In the genomic region with DNA sequence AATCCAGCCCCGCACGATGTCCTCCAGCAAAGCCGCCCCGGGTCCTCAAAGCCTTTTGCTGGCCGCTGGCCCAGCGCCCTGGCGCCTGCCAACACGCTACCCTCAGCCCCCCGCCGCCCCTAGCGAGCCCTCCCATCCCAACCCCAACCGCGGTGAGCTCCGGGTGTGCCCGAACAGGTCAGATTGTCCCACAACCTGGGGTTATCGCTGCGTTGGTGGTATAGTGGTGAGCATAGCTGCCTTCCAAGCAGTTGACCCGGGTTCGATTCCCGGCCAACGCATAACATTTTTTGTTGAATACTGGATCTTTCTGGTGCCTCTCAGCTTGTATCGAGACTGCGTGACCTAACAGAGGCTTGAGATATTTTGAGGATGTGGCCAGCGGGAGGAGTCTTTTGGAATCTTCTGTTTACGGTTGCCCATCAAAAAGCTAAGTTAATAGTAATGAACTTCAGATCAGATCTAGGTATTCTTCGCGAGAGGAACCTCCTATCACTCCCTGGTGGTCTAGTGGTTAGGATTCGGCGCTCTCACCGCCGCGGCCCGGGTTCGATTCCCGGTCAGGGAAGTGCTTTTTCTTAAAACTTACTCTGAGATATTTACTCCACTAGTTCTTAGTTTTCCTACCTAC, we compare ENCODE assay signal across 8 mouse cellular contexts. TPM values are rescaled to one million over a fixed set of nuclear protein-coding genes. Genes with fewer than 3 reads are reported as not detected.
A peak's percentile ranks its signal among the peaks of the same experiment; 100 is the strongest.
DNase-seq lines count a peak whose midpoint lies in the region; ATAC-seq and TF ChIP-seq lines count a peak whose summit lies in the region.

No protein-coding gene starts in this region.

- H3K9ac ChIP-seq in heart, embryonic 11.5 days (ENCODE audit: low read depth, low read length), result peak overlapping the region; percentile 78
- peak overlapping the region; percentile 61 for H3K9ac ChIP-seq in kidney, embryonic 15.5 days

- TF ChIP-seq POLR2A in brain, embryonic 14.5 days (IDR thresholded peaks at IDR 0.05; ENCODE audit: borderline replicate concordance, extremely low read depth, insufficient read depth, insufficient read length, poor library complexity, severe bottlenecking), result no peak

- H3K9me3 ChIP-seq in heart, embryonic 11.5 days (replicated peaks; ENCODE audit: control insufficient read depth, low read length), result no peaks in the 10 kb centered on the region
- H3K9me3 ChIP-seq in kidney, embryonic 15.5 days (replicated peaks), result no peaks in the 10 kb centered on the region

- no peaks in the 10 kb centered on the region for H3K36me3 ChIP-seq in C2C12 (ENCODE audit: control insufficient read depth, insufficient read depth)
- no peaks in the 10 kb centered on the region for H3K36me3 ChIP-seq in heart, embryonic 11.5 days (ENCODE audit: control insufficient read depth, insufficient read depth, low read length)
- no peaks in the 10 kb centered on the region for H3K36me3 ChIP-seq in kidney, embryonic 15.5 days

- WGBS in heart, embryonic 11.5 days (ENCODE audit: insufficient replicate concordance), result under 1% methylated on average over 35 of the region's 35 CpGs
- WGBS in kidney, embryonic 15.5 days, result under 1% methylated on average over 35 of the region's 35 CpGs

- peak overlapping the region; percentile 46; the same call in 1 of the 2 replicates for H3K27ac ChIP-seq in heart, embryonic 11.5 days (ENCODE audit: low read depth, low read length)
- peak overlapping the region; percentile 88 for H3K27ac ChIP-seq in kidney, embryonic 15.5 days

- peak overlapping the region; percentile 57 for H3K4me3 ChIP-seq in C2C12 (ENCODE audit: insufficient read depth, poor library complexity, severe bottlenecking)
- peak overlapping the region; percentile 80 for H3K4me3 ChIP-seq in heart, embryonic 11.5 days (ENCODE audit: low read depth, low read length)
- H3K4me3 ChIP-seq in kidney, embryonic 15.5 days (replicated peaks), result peak overlapping the region; percentile 75

- no peak for TF ChIP-seq CTCF in C2C12 (IDR thresholded peaks at IDR 0.05; ENCODE audit: control insufficient read depth, insufficient read depth, insufficient read length)
- no peak for TF ChIP-seq CTCF in brain, embryonic 14.5 days (IDR thresholded peaks at IDR 0.05; ENCODE audit: borderline replicate concordance, extremely low read depth, insufficient read depth, insufficient read length)

- peak; percentile 91 for DNase-seq in brain, embryonic 14.5 days (ENCODE audit: low read depth)
- DNase-seq in liver, result peak; percentile 90
- peak; percentile 60 to 79 for DNase-seq in monocyte, adult 2 months (ENCODE audit: low read depth in 1 of 2, low spot score in 2 of 2)
- peak; percentile 68 to 73 for DNase-seq in spleen, postnatal 14 days (ENCODE audit: low spot score in 2 of 2)

- H3K4me1 ChIP-seq in heart, embryonic 11.5 days (ENCODE audit: control insufficient read depth, insufficient read depth, low read length), result 0 out of 2 replicates have a peak, but pooled peaks cover under 1% of the 10 kb centered on the region
- peaks cover 10% of the 10 kb centered on the region for H3K4me1 ChIP-seq in kidney, embryonic 15.5 days

- ATAC-seq in erythroblast, adult 5-6 weeks (replicated peaks; ENCODE audit: low FRiP score, poor library complexity, severe bottlenecking), result peak; percentile 67
- ATAC-seq in heart, embryonic 11.5 days (replicated peaks; ENCODE audit: insufficient number of reproducible peaks, low FRiP score, low TSS enrichment), result peak; percentile 88
- ATAC-seq in kidney, embryonic 15.5 days (replicated peaks; ENCODE audit: low FRiP score), result peak; percentile 94

- H3K27me3 ChIP-seq in C2C12 (ENCODE audit: control insufficient read depth, insufficient read depth, insufficient read length), result no peaks in the 10 kb centered on the region
- no peaks in the 10 kb centered on the region for H3K27me3 ChIP-seq in heart, embryonic 11.5 days (ENCODE audit: control insufficient read depth, insufficient read depth, low read length)
- H3K27me3 ChIP-seq in kidney, embryonic 15.5 days, result no peaks in the 10 kb centered on the region

- H3K79me3 ChIP-seq in C2C12 (ENCODE audit: low read depth), result no peaks in the 10 kb centered on the region

- H3K4me2 ChIP-seq in heart, embryonic 11.5 days, result peak overlapping the region; percentile 75
- H3K4me2 ChIP-seq in kidney, embryonic 15.5 days, result peak overlapping the region; percentile 75

- no peaks in the 10 kb centered on the region for H3K79me2 ChIP-seq in C2C12 (ENCODE audit: control insufficient read depth, insufficient read depth)

- H3ac ChIP-seq in C2C12 (ENCODE audit: control insufficient read depth, insufficient read length, low read depth), result peak overlapping the region; percentile 97

TF ChIP-seq in C2C12, 6 proteins besides CTCF, POLR2A, EP300 and RAD21:
- TF ChIP-seq MAX (IDR thresholded peaks at IDR 0.05), result no peak

RNA-seq across cellular contexts. Expression of gene Cfap126, which starts 11.1 kb away (rescaled TPM):
- polyA plus RNA-seq in C2C12 (2012; fragmentation: generic; extraction: Trizol), result 0.39 TPM
- polyA plus RNA-seq in brain, embryonic 14.5 days (2012; rRNA removed), result 9.8 and 16.7 TPM in 2 replicates
- total RNA-seq in erythroblast, adult 5-6 weeks (2015; ENCODE audit: low replicate concordance), result not detected in 2 replicates
- total RNA-seq in erythroblast, adult 5-6 weeks (2017; ENCODE audit: low replicate concordance), result not detected in 2 replicates
- 2.7 and 5.6 TPM in 2 replicates for polyA plus RNA-seq in heart, embryonic 11.5 days (2014; fragmentation: Nextera tagmentation; extraction: Ambion mirVana)
- polyA plus RNA-seq in kidney, embryonic 15.5 days (2015; fragmentation: Nextera tagmentation; extraction: Ambion mirVana), result 2.0 and 2.1 TPM in 2 replicates

RNA-seq across cellular contexts. Expression of gene Fcgr3, which starts 37.9 kb away (rescaled TPM):
- not detected for polyA plus RNA-seq in C2C12 (2012; fragmentation: generic; extraction: Trizol)
- polyA plus RNA-seq in brain, embryonic 14.5 days (2012; rRNA removed), result 4.9 and 7.4 TPM in 2 replicates
- total RNA-seq in erythroblast, adult 5-6 weeks (2015; ENCODE audit: low replicate concordance), result 100 and 146 TPM in 2 replicates
- 78.3 and 110 TPM in 2 replicates for total RNA-seq in erythroblast, adult 5-6 weeks (2017; ENCODE audit: low replicate concordance)
- 3.8 and 4.4 TPM in 2 replicates for polyA plus RNA-seq in heart, embryonic 11.5 days (2014; fragmentation: Nextera tagmentation; extraction: Ambion mirVana)
- polyA plus RNA-seq in kidney, embryonic 15.5 days (2015; fragmentation: Nextera tagmentation; extraction: Ambion mirVana), result 7.8 and 10.5 TPM in 2 replicates

RNA-seq across cellular contexts. Expression of gene Sdhc, which starts 47.7 kb away (rescaled TPM):
- polyA plus RNA-seq in C2C12 (2012; fragmentation: generic; extraction: Trizol), result 147 TPM
- polyA plus RNA-seq in brain, embryonic 14.5 days (2012; rRNA removed), result 272 and 337 TPM in 2 replicates
- total RNA-seq in erythroblast, adult 5-6 weeks (2015; ENCODE audit: low replicate concordance), result 15.6 and 40.3 TPM in 2 replicates
- 9.2 and 20.0 TPM in 2 replicates for total RNA-seq in erythroblast, adult 5-6 weeks (2017; ENCODE audit: low replicate concordance)
- 426 and 502 TPM in 2 replicates for polyA plus RNA-seq in heart, embryonic 11.5 days (2014; fragmentation: Nextera tagmentation; extraction: Ambion mirVana)
- 307 and 309 TPM in 2 replicates for polyA plus RNA-seq in kidney, embryonic 15.5 days (2015; fragmentation: Nextera tagmentation; extraction: Ambion mirVana)

RNA-seq across cellular contexts. Expression of gene Mpz, which starts 47.8 kb away (rescaled TPM):
- 0.11 TPM for polyA plus RNA-seq in C2C12 (2012; fragmentation: generic; extraction: Trizol)
- polyA plus RNA-seq in brain, embryonic 14.5 days (2012; rRNA removed), result 1.1 and 5.1 TPM in 2 replicates
- total RNA-seq in erythroblast, adult 5-6 weeks (2015; ENCODE audit: low replicate concordance), result not detected in 2 replicates
- not detected in 2 replicates for total RNA-seq in erythroblast, adult 5-6 weeks (2017; ENCODE audit: low replicate concordance)
- 0.30 TPM in 1 of 2 replicates, not detected in the other for polyA plus RNA-seq in heart, embryonic 11.5 days (2014; fragmentation: Nextera tagmentation; extraction: Ambion mirVana)
- polyA plus RNA-seq in kidney, embryonic 15.5 days (2015; fragmentation: Nextera tagmentation; extraction: Ambion mirVana), result 0.86 and 0.99 TPM in 2 replicates

Comparison
In these comparisons a context has a peak if more than half of its experiments do, and no peak if none do; other contexts are left out.
1. Peak in every context shown above with its lines: DNase-seq, ATAC-seq, H3K4me3 ChIP-seq and H3K27ac ChIP-seq.